Mouse (Mus musculus): ENCODE results near the gene Grasp. TPM values are rescaled to one million over a fixed set of nuclear protein-coding genes. Genes with fewer than 3 reads are reported as not detected.
A peak's percentile ranks its signal among the peaks of the same experiment; 100 is the strongest.

Gene Grasp
- polyA plus RNA-seq, 1 experiment from 2014 or later: 2.4 TPM

DNA sequence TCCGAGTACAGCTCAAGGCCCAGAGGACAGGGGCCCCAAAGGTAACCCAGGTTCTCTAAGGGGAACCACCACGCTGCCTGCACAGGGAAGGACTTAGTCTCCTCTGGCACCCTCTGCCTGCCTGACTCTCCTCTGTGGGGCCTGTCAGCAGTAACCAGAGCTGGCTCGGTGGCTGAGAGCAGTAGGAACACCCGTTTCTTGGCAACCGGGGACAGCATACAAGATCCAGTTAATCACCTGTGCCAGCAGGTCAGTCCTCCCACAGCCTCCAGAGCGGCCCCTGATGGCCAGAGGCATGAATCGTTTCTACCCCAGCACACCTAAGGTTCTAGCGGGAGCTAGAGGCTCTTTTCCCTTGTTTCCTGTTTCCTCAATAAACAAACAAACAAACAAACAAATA, 18.7 kb downstream of the Grasp start:
- 27% methylated on average over 8 of the region's 8 CpGs for whole genome bisulfite sequencing
- Histone ChIP-seq H3K9me3 (no peaks in the 10 kb centered on the region), H3K27ac (replicated peaks) (no peak overlapping the region), H3K27me3 (no peaks in the 10 kb centered on the region), H3K4me3 (no peak overlapping the region), H3K36me3 (no peaks in the 10 kb centered on the region), H3K4me1 (replicated peaks) (peaks cover 31% of the 10 kb centered on the region), H3K9ac (no peak overlapping the region), H3K4me2 (no peak overlapping the region)
- no peak for ATAC-seq (ENCODE audit: low FRiP score, low read depth)

DNA sequence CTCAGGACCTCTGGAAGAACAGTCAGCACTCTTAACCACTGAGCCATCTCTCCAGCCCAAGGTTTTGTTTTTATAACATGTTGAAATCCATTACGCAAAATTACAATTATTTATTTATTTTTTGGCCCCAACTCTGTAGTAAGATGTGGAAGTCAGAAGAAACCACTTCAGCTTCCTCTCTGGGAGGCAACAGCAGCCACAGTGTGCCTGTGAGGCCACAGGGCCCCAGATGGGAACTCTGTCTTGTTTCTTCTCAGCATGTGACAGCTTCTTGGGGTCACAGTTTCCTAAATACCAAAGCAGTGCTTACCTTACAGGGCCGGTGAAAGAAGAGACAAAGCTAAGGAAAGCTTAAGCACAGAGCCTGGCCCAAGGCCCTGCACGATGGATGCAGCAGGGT, 20.0 kb downstream of the Grasp start:
- no peaks in the 10 kb centered on the region for H3K36me3 ChIP-seq
- H3K27me3 ChIP-seq: no peaks in the 10 kb centered on the region
- no peaks in the 10 kb centered on the region for H3K9me3 ChIP-seq
- ATAC-seq (ENCODE audit: low FRiP score, low read depth): no peak
- no peak overlapping the region for H3K4me2 ChIP-seq
- H3K9ac ChIP-seq: no peak overlapping the region
- 65% methylated on average over 3 of the region's 3 CpGs for WGBS
- H3K4me3 ChIP-seq: no peak overlapping the region
- H3K4me1 ChIP-seq (replicated peaks): peaks cover 25% of the 10 kb centered on the region
- no peak overlapping the region for H3K27ac ChIP-seq (replicated peaks)

DNA sequence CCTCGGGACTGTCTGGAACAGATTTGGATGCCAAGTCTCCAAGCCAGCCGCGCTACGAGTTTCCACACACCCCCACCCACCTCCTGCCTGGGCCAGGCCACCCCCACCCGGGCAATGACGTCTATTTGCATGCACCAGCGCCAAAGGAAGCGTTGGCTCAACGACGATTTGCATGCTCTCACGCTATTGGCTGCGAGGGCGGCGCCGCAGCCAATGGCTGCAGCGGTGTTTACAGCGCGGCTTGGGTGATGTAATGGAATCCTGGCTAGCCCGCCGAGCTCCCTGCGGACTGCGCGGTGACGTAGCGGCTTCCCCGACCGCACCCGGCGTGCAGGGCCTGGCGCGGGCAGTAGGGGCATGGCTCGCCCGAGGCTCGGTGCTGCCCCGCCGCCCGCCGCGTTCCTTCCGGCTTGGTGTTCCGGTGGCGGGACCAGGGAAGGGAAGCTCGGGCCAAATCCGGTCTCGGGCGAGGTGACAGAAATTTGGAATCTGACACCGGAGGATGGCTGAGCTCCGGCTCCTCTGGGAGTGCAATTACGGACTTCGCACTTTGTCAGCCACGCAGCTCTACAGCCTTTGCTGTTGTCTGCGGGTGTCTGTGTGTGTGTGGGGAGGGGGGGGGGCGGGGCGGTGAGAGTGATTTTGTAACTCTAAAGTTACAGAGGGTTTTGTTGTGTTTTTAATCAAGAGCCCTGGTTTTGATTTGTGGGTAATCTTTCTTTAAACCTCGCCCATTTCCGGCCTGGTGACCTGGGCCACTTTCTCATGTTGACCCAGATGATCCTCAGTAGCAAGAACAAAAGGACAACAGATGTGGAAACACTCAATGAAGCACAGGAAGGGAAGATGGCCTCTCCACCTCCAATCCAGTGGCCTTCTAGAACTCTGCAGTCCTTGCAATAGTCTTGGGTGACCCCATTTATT, 22.5 kb downstream of the Grasp start:
- Histone ChIP-seq H3K4me3 (peak overlapping the region; percentile 53), H3K4me2 (peak overlapping the region; percentile 80), H3K27ac (replicated peaks) (peak overlapping the region; percentile 85), H3K9me3 (no peaks in the 10 kb centered on the region), H3K27me3 (no peaks in the 10 kb centered on the region), H3K36me3 (no peaks in the 10 kb centered on the region), H3K9ac (peak overlapping the region; percentile 64), H3K4me1 (replicated peaks) (peaks cover 15% of the 10 kb centered on the region)
- 1% methylated on average over 54 of the region's 56 CpGs for WGBS
- peak; percentile 99 for ATAC-seq (ENCODE audit: low FRiP score, low read depth)

DNA sequence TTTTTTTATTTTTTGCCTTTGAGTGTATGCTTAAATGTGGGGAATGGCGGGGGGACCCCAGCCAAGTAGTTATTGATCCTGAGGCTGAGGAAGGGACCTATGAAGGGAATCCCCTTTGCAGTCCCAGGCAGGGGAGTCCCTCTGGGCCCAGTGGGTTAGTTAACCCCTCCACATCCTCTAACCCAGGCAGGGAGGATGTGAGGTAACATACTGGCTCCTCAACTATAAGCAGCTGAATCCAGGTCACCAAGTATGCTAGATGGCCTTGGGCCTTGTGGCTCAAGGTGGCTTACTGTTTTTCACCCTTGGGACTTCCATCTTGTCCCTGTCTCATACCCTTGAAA, 23.1 kb downstream of the Grasp start:
- Histone ChIP-seq H3K27me3 (no peaks in the 10 kb centered on the region), H3K4me1 (replicated peaks) (peaks cover 15% of the 10 kb centered on the region), H3K4me2 (peak overlapping the region; percentile 80), H3K36me3 (no peaks in the 10 kb centered on the region), H3K9me3 (no peaks in the 10 kb centered on the region), H3K9ac (peak overlapping the region; percentile 64; the same call in 1 of the 2 replicates), H3K27ac (replicated peaks) (0 out of 2 replicates have a peak overlapping the region, but pooled peaks have one; percentile 85), H3K4me3 (peak overlapping the region; percentile 53)
- no peak for ATAC-seq (ENCODE audit: low FRiP score, low read depth)
- WGBS: 93% methylated on average over 1 of the region's 1 CpGs

DNA sequence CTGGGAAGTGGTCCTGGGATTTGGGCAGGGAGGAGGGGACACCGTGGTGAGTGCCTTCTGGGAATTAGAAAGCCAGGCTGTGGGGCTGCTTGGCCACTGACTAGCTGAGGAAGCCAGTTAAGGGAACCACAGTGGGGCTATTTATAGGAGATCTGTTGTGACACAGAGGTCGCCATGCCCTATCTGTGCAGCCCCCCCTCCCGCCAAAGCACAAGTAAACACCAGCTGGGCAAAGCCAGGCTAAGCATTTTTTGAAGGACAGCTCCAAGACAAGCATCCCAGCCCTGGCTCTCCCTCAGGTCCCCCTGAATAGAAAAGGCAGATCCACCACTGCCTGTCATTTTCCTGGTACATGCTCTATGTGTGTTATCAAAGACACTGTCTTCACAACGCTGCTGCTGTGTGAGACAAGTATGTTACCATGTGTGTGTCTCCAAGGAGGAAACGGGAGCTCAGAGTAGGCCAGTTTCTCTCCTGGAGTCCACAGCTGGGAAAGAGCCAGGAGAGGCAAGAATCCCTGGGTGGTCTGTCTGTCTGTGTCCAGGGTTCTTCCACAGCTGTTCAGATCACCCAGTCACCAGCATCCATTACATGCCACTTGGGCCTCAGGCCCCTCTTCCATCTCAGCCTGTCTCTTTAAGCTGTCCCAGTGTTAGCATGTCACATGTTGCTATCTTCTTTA, 24.2 kb downstream of the Grasp start:
- peaks cover 15% of the 10 kb centered on the region for H3K4me1 ChIP-seq (replicated peaks)
- no peak overlapping the region for H3K27ac ChIP-seq (replicated peaks)
- WGBS: 61% methylated on average over 5 of the region's 5 CpGs
- no peak overlapping the region for H3K4me3 ChIP-seq
- no peak overlapping the region for H3K9ac ChIP-seq
- no peak for ATAC-seq (ENCODE audit: low FRiP score, low read depth)
- H3K27me3 ChIP-seq: no peaks in the 10 kb centered on the region
- no peaks in the 10 kb centered on the region for H3K9me3 ChIP-seq
- H3K36me3 ChIP-seq: no peaks in the 10 kb centered on the region
- H3K4me2 ChIP-seq: no peak overlapping the region

DNA sequence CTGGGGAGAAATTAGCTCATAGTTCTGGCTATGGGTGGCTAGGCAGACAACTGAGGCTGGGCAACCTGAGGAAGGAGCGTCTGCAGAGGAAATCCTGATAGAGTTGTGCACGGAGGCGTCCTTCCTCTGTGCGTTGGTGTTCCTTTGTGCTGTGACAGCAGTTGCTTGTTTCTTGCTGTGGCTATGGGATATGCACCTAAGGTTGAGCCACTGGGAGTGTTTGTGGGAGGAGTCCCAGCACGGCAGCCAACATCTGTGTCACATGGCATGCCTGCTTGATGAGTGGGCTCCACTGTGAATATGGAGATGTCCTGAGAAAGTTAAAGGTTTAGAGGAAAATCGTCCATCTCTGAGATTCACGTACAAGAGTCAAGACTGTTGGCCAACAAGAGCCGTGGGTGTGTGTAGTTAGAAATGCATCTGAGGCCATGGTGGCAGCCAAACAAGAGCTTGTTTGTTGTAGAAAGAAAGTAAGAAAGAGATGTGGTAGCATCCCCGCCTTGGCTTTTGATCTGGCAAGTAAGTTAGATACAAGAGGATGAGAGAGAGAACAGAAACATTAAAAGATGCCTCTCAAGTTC, 26.3 kb downstream of the Grasp start:
- Histone ChIP-seq H3K4me3 (no peak overlapping the region), H3K9me3 (no peaks in the 10 kb centered on the region), H3K36me3 (no peaks in the 10 kb centered on the region), H3K27me3 (no peaks in the 10 kb centered on the region), H3K4me1 (replicated peaks) (peaks cover 27% of the 10 kb centered on the region), H3K9ac (no peak overlapping the region), H3K27ac (replicated peaks) (no peak overlapping the region), H3K4me2 (no peak overlapping the region)
- ATAC-seq (ENCODE audit: low FRiP score, low read depth): no peak
- 82% methylated on average over 9 of the region's 9 CpGs for WGBS

DNA sequence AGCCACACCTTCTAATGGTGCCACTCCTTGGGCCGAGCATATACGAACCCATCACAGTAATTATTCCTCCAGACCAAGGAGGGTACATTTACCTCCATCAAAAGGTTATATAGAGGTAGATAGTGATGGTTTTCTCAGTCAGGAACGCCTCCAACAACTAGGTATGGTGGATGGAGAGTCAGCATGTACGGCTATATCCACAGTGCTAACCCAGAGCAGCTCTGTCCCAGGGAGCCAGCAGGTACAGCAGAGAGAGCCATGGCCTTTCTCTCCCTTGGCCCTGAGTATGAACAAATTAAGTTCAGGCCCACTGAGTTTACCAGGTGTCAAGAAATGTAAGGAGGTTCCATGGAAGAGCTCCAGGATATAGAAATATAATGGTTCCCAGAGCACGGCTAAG, 27.9 kb downstream of the Grasp start:
- H3K27me3 ChIP-seq: no peaks in the 10 kb centered on the region
- WGBS: 93% methylated on average over 5 of the region's 5 CpGs
- H3K4me1 ChIP-seq (replicated peaks): peaks cover 16% of the 10 kb centered on the region
- no peak overlapping the region for H3K4me2 ChIP-seq
- H3K27ac ChIP-seq (replicated peaks): no peak overlapping the region
- no peak overlapping the region for H3K4me3 ChIP-seq
- H3K36me3 ChIP-seq: no peaks in the 10 kb centered on the region
- ATAC-seq (ENCODE audit: low FRiP score, low read depth): no peak
- H3K9me3 ChIP-seq: no peaks in the 10 kb centered on the region
- no peak overlapping the region for H3K9ac ChIP-seq

DNA sequence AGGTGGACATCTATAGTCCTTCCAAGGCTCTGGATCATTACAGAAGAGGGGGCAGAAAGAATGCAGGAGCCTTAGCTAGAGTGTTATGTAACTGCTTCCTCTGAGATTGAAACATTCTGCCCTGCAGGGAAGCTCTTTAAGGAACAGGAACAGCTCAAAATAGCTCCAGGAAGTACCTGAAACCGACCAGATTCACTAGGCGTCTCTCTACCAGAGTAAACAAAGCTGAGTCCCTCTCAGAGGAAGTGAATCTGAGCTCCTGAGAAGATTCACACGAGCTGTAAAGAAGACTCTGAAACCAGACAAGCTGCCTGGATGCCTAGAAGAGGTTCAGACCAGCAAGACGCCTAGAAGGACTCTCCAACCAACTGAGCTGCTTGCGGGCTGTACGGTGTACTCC, 28.6 kb downstream of the Grasp start:
- Histone ChIP-seq H3K27ac (replicated peaks) (no peak overlapping the region), H3K27me3 (no peaks in the 10 kb centered on the region), H3K9ac (no peak overlapping the region), H3K4me1 (replicated peaks) (peaks cover 12% of the 10 kb centered on the region), H3K4me3 (no peak overlapping the region), H3K9me3 (no peaks in the 10 kb centered on the region), H3K36me3 (no peaks in the 10 kb centered on the region), H3K4me2 (no peak overlapping the region)
- WGBS: 90% methylated on average over 6 of the region's 6 CpGs
- ATAC-seq (ENCODE audit: low FRiP score, low read depth): no peak

DNA sequence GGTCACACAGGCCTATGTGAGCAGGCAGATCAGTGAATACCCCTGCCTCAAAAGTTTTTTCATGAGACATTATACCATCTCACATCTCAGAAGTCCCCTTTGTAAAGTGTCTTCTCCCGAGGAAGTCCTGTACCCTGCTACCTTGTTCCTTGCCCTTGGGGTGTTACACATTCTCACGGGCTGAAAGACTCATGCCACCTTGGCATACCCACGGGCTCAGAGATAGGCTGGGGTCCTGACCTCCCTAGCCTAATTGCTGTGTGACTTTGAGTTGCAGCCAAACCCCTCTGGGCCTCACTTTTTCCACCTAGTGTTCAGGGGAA, 29.5 kb downstream of the Grasp start:
- H3K27me3 ChIP-seq: no peaks in the 10 kb centered on the region
- no peaks in the 10 kb centered on the region for H3K36me3 ChIP-seq
- H3K9ac ChIP-seq: peak overlapping the region; percentile 86
- H3K9me3 ChIP-seq: no peaks in the 10 kb centered on the region
- H3K4me1 ChIP-seq (replicated peaks): peaks cover 12% of the 10 kb centered on the region
- H3K4me2 ChIP-seq: peak overlapping the region; percentile 87
- peak overlapping the region; percentile 66 for H3K27ac ChIP-seq (replicated peaks)
- H3K4me3 ChIP-seq: peak overlapping the region; percentile 73
- 41% methylated on average over 3 of the region's 3 CpGs for WGBS
- 0 out of 2 replicates have a peak, but pooled peaks have one; percentile 1 for ATAC-seq (ENCODE audit: low FRiP score, low read depth)

DNA sequence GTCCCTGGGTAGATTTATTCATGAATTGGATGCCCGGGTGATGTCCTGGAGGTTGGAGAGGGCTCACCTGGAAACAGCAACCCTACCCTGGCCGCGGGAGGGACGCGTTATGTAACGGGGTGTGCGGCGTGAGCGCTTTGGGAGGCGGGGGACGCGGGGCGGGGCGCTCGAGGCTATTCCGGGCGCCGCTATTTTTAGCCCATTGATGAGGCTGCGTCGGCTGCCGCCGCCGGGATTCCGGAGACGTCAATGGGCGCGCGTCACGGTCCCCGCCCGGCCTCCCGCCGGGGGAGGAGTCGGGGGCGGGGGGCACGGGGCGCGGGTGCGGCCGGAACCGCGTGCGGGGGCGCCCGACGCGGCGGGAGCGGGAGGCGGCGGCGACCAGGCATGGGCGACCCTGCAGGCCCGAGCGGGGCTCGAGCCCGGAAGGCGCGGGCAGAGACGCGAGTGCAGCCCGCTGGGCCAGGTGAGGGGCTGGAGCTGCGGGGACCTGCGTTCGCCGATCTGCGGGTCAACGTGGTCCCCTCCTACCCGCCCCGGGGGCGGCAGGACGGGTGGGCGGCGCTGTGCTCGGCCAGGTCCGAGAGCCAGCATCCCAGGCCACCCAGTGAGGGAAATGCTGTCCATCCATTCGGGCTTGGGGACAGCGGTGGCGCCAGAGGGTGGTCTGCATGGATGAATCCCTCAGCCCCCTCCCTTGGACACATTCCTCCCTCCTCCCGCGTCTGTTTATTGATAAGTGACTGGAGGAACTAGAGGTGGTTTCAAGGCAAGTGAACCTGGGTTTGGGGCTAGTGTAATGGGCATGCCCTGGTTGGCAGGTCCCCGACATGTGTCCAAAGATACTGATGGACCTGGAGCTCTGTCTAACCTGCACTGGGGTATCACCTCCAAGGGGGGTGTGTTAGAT, 30.2 kb downstream of the Grasp start, which contains the start of gene Nr4a1:
Nr4a1 (plus strand) TSS at position 384 of the 910 bp plus-strand sequence.
- Histone ChIP-seq H3K36me3 (no peaks in the 10 kb centered on the region), H3K27me3 (no peaks in the 10 kb centered on the region)

DNA sequence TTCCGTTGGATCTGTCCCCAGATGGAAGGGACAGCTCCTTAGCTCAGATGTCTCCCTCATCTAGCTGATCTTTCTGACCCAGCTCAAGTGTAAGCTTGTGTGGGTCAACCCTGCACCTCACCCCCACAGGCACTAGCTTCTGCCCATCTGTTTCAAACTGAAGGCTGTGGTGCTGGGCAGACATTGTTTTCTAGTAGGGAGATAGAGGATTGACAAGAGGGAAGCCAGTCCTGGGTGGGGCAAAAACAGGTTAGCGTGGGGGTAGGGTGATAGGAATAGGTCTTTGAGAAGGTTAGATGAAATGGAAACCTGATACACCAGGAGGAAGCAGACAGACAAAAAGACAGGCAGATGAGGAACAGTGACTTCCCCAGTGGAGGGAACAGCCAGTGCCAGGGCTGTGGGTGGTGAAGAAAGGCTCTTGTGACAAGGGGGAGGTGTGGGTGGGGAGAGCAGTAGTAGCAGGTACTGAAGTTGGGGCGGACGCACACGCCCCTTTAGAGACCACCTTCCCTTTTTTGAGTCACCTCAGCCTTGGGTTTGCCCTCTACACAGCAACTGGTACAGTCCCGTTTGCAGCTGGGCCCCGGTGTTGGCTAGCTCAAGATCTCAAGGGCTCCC, 32.0 kb downstream of the Grasp start:
- WGBS: 89% methylated on average over 7 of the region's 7 CpGs
- no peaks in the 10 kb centered on the region for H3K36me3 ChIP-seq

More for the DNA sequence above, 30.2 kb downstream of the Grasp start, which contains the start of gene Nr4a1:
- peak; percentile 57 for ATAC-seq (ENCODE audit: low FRiP score, low read depth)
- no peaks in the 10 kb centered on the region for H3K9me3 ChIP-seq
- peak within 1 kb of the TSS; percentile 87 for H3K4me2 ChIP-seq
- peak within 1 kb of the TSS; percentile 86 for H3K9ac ChIP-seq
- WGBS: 1% methylated on average over 63 of the region's 82 CpGs
- peak within 1 kb of the TSS; percentile 73 for H3K4me3 ChIP-seq
- peaks cover 12% of the 10 kb centered on the region for H3K4me1 ChIP-seq (replicated peaks)
- peak within 1 kb of the TSS; percentile 66 for H3K27ac ChIP-seq (replicated peaks)

More for the DNA sequence above, 32.0 kb downstream of the Grasp start:
- H3K4me1 ChIP-seq (replicated peaks): peaks cover 15% of the 10 kb centered on the region
- no peak overlapping the region for H3K9ac ChIP-seq
- no peak overlapping the region for H3K27ac ChIP-seq (replicated peaks)
- no peak overlapping the region for H3K4me3 ChIP-seq
- H3K4me2 ChIP-seq: no peak overlapping the region
- ATAC-seq (ENCODE audit: low FRiP score, low read depth): no peak
- no peaks in the 10 kb centered on the region for H3K9me3 ChIP-seq
- H3K27me3 ChIP-seq: no peaks in the 10 kb centered on the region
